Mouse (Mus musculus) gastrocnemius, postnatal 10 days (tissue): ENCODE data around the gene Gm20806. TPM values are rescaled to one million over a fixed set of nuclear protein-coding genes. Genes with fewer than 3 reads are reported as not detected.
"Not testable (repeated sequence)": the region's sequence is repeated elsewhere in the genome, so short reads cannot be mapped to it uniquely, and the experiment has no call there.

Experiments used
- DNase-seq: peaks from one replicate; pipeline ENCODE4 v3.0.0; 2021; ENCODE audit warnings: mixed read lengths
- long read RNA-seq, 2 experiments: library from polyadenylated mRNA; stranded (forward); transcript quantifications; one replicate each; pipeline ENCODE4 v2.0.0; 2021
- total RNA-seq, 2 experiments: library from RNA; stranded (reverse); gene quantifications; 2 replicates each; pipeline ENCODE4 v1.2.3; 2021

Gene Gm20806
- total RNA-seq: not detected
- long read RNA-seq, experiment 1: 0 reads
- long read RNA-seq, experiment 2: 0 reads

- not testable (repeated sequence) for DNase-seq
Measured at GRCm38 (mm10) chrY:78837956-78838355, at the start of gene Gm20806. Gm20806 (minus strand) TSS chrY:78838056.
